Mouse (Mus musculus) R1 (cell line): Measurements from ENCODE around the gene 4933405L10Rik.

Source experiments
- DNase-seq: peaks from one replicate; pipeline ENCODE4 v3.0.0-alpha.2; 2018; ENCODE audit warnings: low read depth, low spot score

4933405L10Rik gene

GRCm38 (mm10) chr8:105754688-105755087 is 47.2 kb downstream of the 4933405L10Rik start:
- DNase-seq: no peak

- peak; percentile 60 for DNase-seq
Observed at GRCm38 (mm10) chr8:105757796-105758276, 50.4 kb downstream of the 4933405L10Rik start.

GRCm38 (mm10) chr8:105758277-105759108 is 51.0 kb downstream of the 4933405L10Rik start, which contains the start of gene Gfod2:
Gene Gfod2 (minus strand): TSS chr8:105758664.
- peak; percentile 95 for DNase-seq
